Mouse (Mus musculus) E14TG2a.4 (cell line): ENCODE data around the gene Sla2.
"Not testable (repeated sequence)": the region's sequence is repeated elsewhere in the genome, so short reads cannot be mapped to it uniquely, and the experiment has no call there.

Source experiments
- H3K27me3 ChIP-seq: 2 replicates; pipeline ENCODE4 v1.6.1; 2014; ENCODE audit warnings: low read length, control low read depth; ENCODE audit not compliant: insufficient read depth
- H3K36me3 ChIP-seq: 2 replicates; pipeline ENCODE4 v1.6.1; 2014; ENCODE audit warnings: low read length, control low read depth; ENCODE audit not compliant: insufficient read depth
- H3K4me1 ChIP-seq: replicated peaks from 2 replicates; pipeline ENCODE4 v1.6.1; 2014; ENCODE audit warnings: low read depth, low read length, control low read depth
- H3K4me3 ChIP-seq: replicated peaks from 2 replicates; pipeline ENCODE4 v1.5.1; 2014; ENCODE audit warnings: mild to moderate bottlenecking, low read length
- H3K9me3 ChIP-seq: 2 replicates; pipeline ENCODE4 v1.6.1; 2014; ENCODE audit warnings: low read length, control low read depth
- CTCF ChIP-seq: conservative IDR thresholded peaks from 2 replicates; pipeline ENCODE4 v1.5.1; 2014; ENCODE audit warnings: low read length
- NANOG ChIP-seq: IDR thresholded peaks from 2 replicates; pipeline ENCODE4 v1.6.1; 2014; ENCODE audit warnings: borderline replicate concordance, low read length, mixed read lengths
- POU5F1 ChIP-seq: IDR thresholded peaks from 2 replicates; pipeline ENCODE4 v1.6.1; 2014; ENCODE audit warnings: low read length, borderline replicate concordance

Gene Sla2

GRCm38 (mm10) chr2:156887017-156887416, at the start of gene Sla2:
TSS of gene Sla2 (minus strand) at chr2:156887192.
- Histone ChIP-seq H3K4me1 (peaks cover 9% of the 10 kb centered on the region), H3K9me3 (no peaks in the 10 kb centered on the region), H3K4me3 (no peak within 1 kb of the TSS), H3K27me3 (no peaks in the 10 kb centered on the region; the same call in 1 of the 2 replicates), H3K36me3 (no peaks in the 10 kb centered on the region)
- TF ChIP-seq NANOG (no peak), POU5F1 (no peak), CTCF (no peak)

- H3K9me3 ChIP-seq: no peaks in the 10 kb centered on the region
- no peak overlapping the region for H3K4me3 ChIP-seq
- peaks cover 27% of the 10 kb centered on the region for H3K36me3 ChIP-seq
- TF ChIP-seq NANOG (no peak), POU5F1 (no peak), CTCF (no peak)
- H3K4me1 ChIP-seq: no peaks in the 10 kb centered on the region
- H3K27me3 ChIP-seq: no peaks in the 10 kb centered on the region
These were observed 48.0 kb upstream of the Sla2 start for GRCm38 (mm10) chr2:156935005-156935404.

GRCm38 (mm10) chr2:156933426-156933825, 46.4 kb upstream of the Sla2 start:
- H3K4me3 ChIP-seq: no peak overlapping the region
- peaks cover 29% of the 10 kb centered on the region for H3K36me3 ChIP-seq
- H3K27me3 ChIP-seq: no peaks in the 10 kb centered on the region
- H3K4me1 ChIP-seq: no peaks in the 10 kb centered on the region
- TF ChIP-seq POU5F1: no peak
- TF ChIP-seq CTCF: no peak
- TF ChIP-seq NANOG: no peak
- no peaks in the 10 kb centered on the region for H3K9me3 ChIP-seq

- no peaks in the 10 kb centered on the region for H3K9me3 ChIP-seq
- no peaks in the 10 kb centered on the region for H3K27me3 ChIP-seq
- TF ChIP-seq NANOG: no peak
- no peak for TF ChIP-seq POU5F1
- H3K36me3 ChIP-seq: peaks cover 38% of the 10 kb centered on the region
- no peak overlapping the region for H3K4me3 ChIP-seq
- H3K4me1 ChIP-seq: no peaks in the 10 kb centered on the region
These were observed 44.4 kb upstream of the Sla2 start for GRCm38 (mm10) chr2:156931421-156931820.

- Histone ChIP-seq H3K4me3 (no peak overlapping the region), H3K9me3 (no peaks in the 10 kb centered on the region), H3K27me3 (no peaks in the 10 kb centered on the region), H3K4me1 (no peaks in the 10 kb centered on the region), H3K36me3 (peaks cover 31% of the 10 kb centered on the region)
- TF ChIP-seq CTCF (no peak), NANOG (no peak), POU5F1 (no peak)
These were observed 43.6 kb upstream of the Sla2 start for GRCm38 (mm10) chr2:156930549-156930948.

- Histone ChIP-seq H3K4me3 (no peak overlapping the region), H3K4me1 (no peaks in the 10 kb centered on the region), H3K9me3 (no peaks in the 10 kb centered on the region), H3K36me3 (peaks cover 31% of the 10 kb centered on the region), H3K27me3 (no peaks in the 10 kb centered on the region)
- TF ChIP-seq NANOG: no peak
- no peak for TF ChIP-seq POU5F1
- TF ChIP-seq CTCF: no peak
These were observed 42.6 kb upstream of the Sla2 start for GRCm38 (mm10) chr2:156929519-156930120.

GRCm38 (mm10) chr2:156928606-156929005, 41.6 kb upstream of the Sla2 start:
- Histone ChIP-seq H3K4me3 (no peak overlapping the region), H3K36me3 (peaks cover 31% of the 10 kb centered on the region), H3K9me3 (no peaks in the 10 kb centered on the region), H3K27me3 (no peaks in the 10 kb centered on the region), H3K4me1 (no peaks in the 10 kb centered on the region)
- TF ChIP-seq NANOG: no peak
- no peak for TF ChIP-seq POU5F1
- TF ChIP-seq CTCF: no peak

- Histone ChIP-seq H3K4me3 (no peak overlapping the region), H3K36me3 (peaks cover 31% of the 10 kb centered on the region), H3K27me3 (no peaks in the 10 kb centered on the region), H3K4me1 (no peaks in the 10 kb centered on the region), H3K9me3 (no peaks in the 10 kb centered on the region)
- no peak for TF ChIP-seq NANOG
- TF ChIP-seq CTCF: no peak
- no peak for TF ChIP-seq POU5F1
These were observed 40.7 kb upstream of the Sla2 start for GRCm38 (mm10) chr2:156927663-156928062.

- H3K9me3 ChIP-seq, H3K4me1 ChIP-seq, H3K4me3 ChIP-seq, H3K27me3 ChIP-seq: not testable (repeated sequence)
- H3K36me3 ChIP-seq: peaks cover 25% of the 10 kb centered on the region
These were observed 38.6 kb upstream of the Sla2 start for GRCm38 (mm10) chr2:156925611-156926010.

GRCm38 (mm10) chr2:156925075-156925474, 38.1 kb upstream of the Sla2 start:
- H3K9me3 ChIP-seq, H3K4me1 ChIP-seq: not testable (repeated sequence)
- peaks cover 20% of the 10 kb centered on the region for H3K36me3 ChIP-seq

More at GRCm38 (mm10) chr2:156925075-156925474, 38.1 kb upstream of the Sla2 start:
- H3K4me3 ChIP-seq, H3K27me3 ChIP-seq: not testable (repeated sequence)
